Mouse (Mus musculus) cortical plate, adult 2 months (tissue): ENCODE measurements around the gene Prr5l. TPM values are rescaled to one million over a fixed set of nuclear protein-coding genes. Genes with fewer than 3 reads are reported as not detected.

ENCODE experiments used
- H3K27ac ChIP-seq: fragments of 200-500 bp; 2 replicates; pipeline ENCODE4 v1.5.1; 2012; ENCODE audit warnings: low read length, control low read depth, inconsistent platforms; ENCODE audit not compliant: insufficient read depth
- H3K4me1 ChIP-seq: fragments of 200-500 bp; 2 replicates; pipeline ENCODE4 v1.6.1; 2011; ENCODE audit warnings: low read length; ENCODE audit not compliant: control insufficient read depth, insufficient read depth
- H3K4me3 ChIP-seq: fragments of 200-500 bp; 2 replicates; pipeline ENCODE4 v1.5.1; 2011; ENCODE audit warnings: mild to moderate bottlenecking, low read length, control low read depth; ENCODE audit not compliant: insufficient read depth
- CTCF ChIP-seq: fragments of 200-500 bp; IDR thresholded peaks from 2 replicates; pipeline ENCODE4 v1.5.1; 2011; ENCODE audit warnings: mild to moderate bottlenecking, control low read depth, low read length; ENCODE audit not compliant: insufficient read depth; ENCODE audit errors: extremely low read depth
- POLR2A ChIP-seq: fragments of 200-500 bp; IDR thresholded peaks from 2 replicates; pipeline ENCODE4 v1.6.1; 2011; ENCODE audit warnings: mild to moderate bottlenecking, low read length, control low read depth; ENCODE audit not compliant: insufficient read depth; ENCODE audit errors: extremely low read depth
- polyA plus RNA-seq: library from polyadenylated mRNA; depleted of rRNA; stranded (reverse); fragments of >200 nt; gene quantifications from 2 replicates; pipeline ENCODE4 v1.2.3, GENCODE M21; 2012

Prr5l gene
- polyA plus RNA-seq, 1 experiment = 19.8 TPM

GRCm38 (mm10) chr2:101739914-101740313 lies 142.9 kb downstream of the Prr5l start:
- H3K4me3 ChIP-seq = no peak overlapping the region
- H3K27ac ChIP-seq = no peak overlapping the region
- H3K4me1 ChIP-seq = no peaks in the 10 kb centered on the region
- TF ChIP-seq CTCF (no peak), POLR2A (no peak)

GRCm38 (mm10) chr2:101733564-101733963 lies 149.3 kb downstream of the Prr5l start:
- TF ChIP-seq POLR2A = no peak
- TF ChIP-seq CTCF = no peak
- no peak overlapping the region for H3K4me3 ChIP-seq
- no peaks in the 10 kb centered on the region; the same call in 1 of the 2 replicates for H3K4me1 ChIP-seq
- H3K27ac ChIP-seq = no peak overlapping the region

- Histone ChIP-seq H3K27ac (no peak overlapping the region), H3K4me1 (no peaks in the 10 kb centered on the region; the same call in 1 of the 2 replicates), H3K4me3 (no peak overlapping the region)
- TF ChIP-seq POLR2A (no peak), CTCF (no peak)
Measured at GRCm38 (mm10) chr2:101732777-101733210, 150.0 kb downstream of the Prr5l start.

- no peak overlapping the region for H3K27ac ChIP-seq
- no peaks in the 10 kb centered on the region; the same call in 1 of the 2 replicates for H3K4me1 ChIP-seq
- no peak overlapping the region for H3K4me3 ChIP-seq
- TF ChIP-seq CTCF (no peak), POLR2A (no peak)
Measured at GRCm38 (mm10) chr2:101730972-101731371, 151.9 kb downstream of the Prr5l start.

- TF ChIP-seq POLR2A (no peak), CTCF (no peak)
- Histone ChIP-seq H3K4me3 (no peak overlapping the region), H3K4me1 (no peaks in the 10 kb centered on the region; the same call in 1 of the 2 replicates), H3K27ac (no peak overlapping the region)
Measured at GRCm38 (mm10) chr2:101729472-101729871, 153.4 kb downstream of the Prr5l start.

- TF ChIP-seq CTCF (no peak), POLR2A (no peak)
Measured at GRCm38 (mm10) chr2:101727787-101728186, 155.0 kb downstream of the Prr5l start.

GRCm38 (mm10) chr2:101723333-101723881 lies 159.4 kb downstream of the Prr5l start:
- Histone ChIP-seq H3K4me3 (no peak overlapping the region), H3K27ac (0 out of 2 replicates have a peak overlapping the region, but pooled peaks have one; percentile 25), H3K4me1 (no peaks in the 10 kb centered on the region)
- TF ChIP-seq CTCF = no peak

More at GRCm38 (mm10) chr2:101727787-101728186, 155.0 kb downstream of the Prr5l start:
- Histone ChIP-seq H3K4me1 (no peaks in the 10 kb centered on the region), H3K4me3 (no peak overlapping the region), H3K27ac (no peak overlapping the region)

GRCm38 (mm10) chr2:101722370-101723332 lies 160.2 kb downstream of the Prr5l start:
- H3K4me1 ChIP-seq = no peaks in the 10 kb centered on the region
- TF ChIP-seq CTCF (no peak), POLR2A (no peak)
- H3K27ac ChIP-seq = peak overlapping the region; percentile 89
- no peak overlapping the region for H3K4me3 ChIP-seq

GRCm38 (mm10) chr2:101721835-101722234 lies 161.0 kb downstream of the Prr5l start:
- H3K27ac ChIP-seq = no peak overlapping the region
- no peak for TF ChIP-seq POLR2A
- TF ChIP-seq CTCF = no peak
- no peaks in the 10 kb centered on the region for H3K4me1 ChIP-seq
- no peak overlapping the region for H3K4me3 ChIP-seq

GRCm38 (mm10) chr2:101717162-101717561 lies 165.7 kb downstream of the Prr5l start:
- no peak for TF ChIP-seq CTCF
- TF ChIP-seq POLR2A = no peak
- no peak overlapping the region for H3K27ac ChIP-seq
- no peaks in the 10 kb centered on the region for H3K4me1 ChIP-seq
- no peak overlapping the region for H3K4me3 ChIP-seq
